Mouse (Mus musculus): ENCODE data around the gene Tmem63c. TPM values are rescaled to one million over a fixed set of nuclear protein-coding genes. Genes with fewer than 3 reads are reported as not detected.

The Tmem63c gene
- polyA plus RNA-seq (2016; fragmentation: Nextera tagmentation; extraction: Ambion mirVana): 0.18 TPM in 1 of 2 replicates, not detected in the other

- Histone ChIP-seq H3K27ac (no peak within 1 kb of the TSS), H3K4me2 (no peak within 1 kb of the TSS), H3K27me3 (peaks cover 16% of the 10 kb centered on the region), H3K9ac (replicated peaks) (no peak within 1 kb of the TSS), H3K36me3 (no peaks in the 10 kb centered on the region), H3K4me3 (replicated peaks) (no peak within 1 kb of the TSS), H3K9me3 (no peaks in the 10 kb centered on the region), H3K4me1 (replicated peaks) (no peaks in the 10 kb centered on the region)
- ATAC-seq (ENCODE audit: insufficient number of reproducible peaks, insufficient read depth, low FRiP score, low TSS enrichment, low read depth): no peak
- 80% methylated on average over 6 of the region's 6 CpGs for whole genome bisulfite sequencing
Observed at GRCm38 (mm10) chr12:87021040-87021439, at the start of gene Tmem63c. Gene Tmem63c, plus strand, starts transcription at chr12:87021340.

GRCm38 (mm10) chr12:86973216-86973615 is 47.9 kb upstream of the Tmem63c start:
- peak; percentile 60; the same call in 1 of the 2 replicates for ATAC-seq (ENCODE audit: insufficient number of reproducible peaks, insufficient read depth, low FRiP score, low TSS enrichment, low read depth)

GRCm38 (mm10) chr12:86973706-86974105 is 47.4 kb upstream of the Tmem63c start:
- H3K4me1 ChIP-seq (replicated peaks): peaks cover 34% of the 10 kb centered on the region
- H3K27ac ChIP-seq: no peak overlapping the region
- H3K4me3 ChIP-seq (replicated peaks): no peak overlapping the region
- 31% methylated on average over 8 of the region's 8 CpGs for WGBS
- no peak overlapping the region for H3K4me2 ChIP-seq
- no peaks in the 10 kb centered on the region for H3K9me3 ChIP-seq
- no peaks in the 10 kb centered on the region for H3K36me3 ChIP-seq
- ATAC-seq (ENCODE audit: insufficient number of reproducible peaks, insufficient read depth, low FRiP score, low TSS enrichment, low read depth): peak; percentile 29; the same call in 1 of the 2 replicates
- H3K9ac ChIP-seq (replicated peaks): no peak overlapping the region
- H3K27me3 ChIP-seq: peaks cover 33% of the 10 kb centered on the region

More at GRCm38 (mm10) chr12:86973216-86973615, 47.9 kb upstream of the Tmem63c start:
- H3K9me3 ChIP-seq: no peaks in the 10 kb centered on the region
- H3K4me2 ChIP-seq: no peak overlapping the region
- H3K27ac ChIP-seq: no peak overlapping the region; the same call in 1 of the 2 replicates
- peaks cover 34% of the 10 kb centered on the region for H3K4me1 ChIP-seq (replicated peaks)
- H3K4me3 ChIP-seq (replicated peaks): no peak overlapping the region
- H3K27me3 ChIP-seq: peaks cover 28% of the 10 kb centered on the region
- whole genome bisulfite sequencing: 25% methylated on average over 7 of the region's 7 CpGs
- no peaks in the 10 kb centered on the region for H3K36me3 ChIP-seq
- H3K9ac ChIP-seq (replicated peaks): no peak overlapping the region

GRCm38 (mm10) chr12:86974387-86975288 is 46.5 kb upstream of the Tmem63c start:
- peak overlapping the region; percentile 53 for H3K9ac ChIP-seq (replicated peaks)
- peak; percentile 49; the same call in 1 of the 2 replicates for ATAC-seq (ENCODE audit: insufficient number of reproducible peaks, insufficient read depth, low FRiP score, low TSS enrichment, low read depth)
- 9% methylated on average over 40 of the region's 40 CpGs for WGBS
- no peaks in the 10 kb centered on the region for H3K36me3 ChIP-seq
- H3K27me3 ChIP-seq: peaks cover 39% of the 10 kb centered on the region
- H3K9me3 ChIP-seq: no peaks in the 10 kb centered on the region
- peaks cover 34% of the 10 kb centered on the region for H3K4me1 ChIP-seq (replicated peaks)
- H3K27ac ChIP-seq: no peak overlapping the region
- H3K4me3 ChIP-seq (replicated peaks): peak overlapping the region; percentile 29
- H3K4me2 ChIP-seq: peak overlapping the region; percentile 58

- Histone ChIP-seq H3K36me3 (no peaks in the 10 kb centered on the region), H3K4me3 (replicated peaks) (no peak overlapping the region), H3K4me1 (replicated peaks) (peaks cover 34% of the 10 kb centered on the region), H3K9ac (replicated peaks) (no peak overlapping the region), H3K27ac (no peak overlapping the region), H3K27me3 (peaks cover 50% of the 10 kb centered on the region), H3K4me2 (no peak overlapping the region), H3K9me3 (no peaks in the 10 kb centered on the region)
- WGBS: 65% methylated on average over 10 of the region's 10 CpGs
- no peak for ATAC-seq (ENCODE audit: insufficient number of reproducible peaks, insufficient read depth, low FRiP score, low TSS enrichment, low read depth)
Observed at GRCm38 (mm10) chr12:86975761-86976160, 45.4 kb upstream of the Tmem63c start.

GRCm38 (mm10) chr12:86976511-86977168 is 44.5 kb upstream of the Tmem63c start:
- H3K4me1 ChIP-seq (replicated peaks): peaks cover 34% of the 10 kb centered on the region
- no peak overlapping the region for H3K27ac ChIP-seq
- no peaks in the 10 kb centered on the region for H3K9me3 ChIP-seq
- H3K27me3 ChIP-seq: peaks cover 59% of the 10 kb centered on the region
- H3K4me2 ChIP-seq: no peak overlapping the region
- no peak overlapping the region for H3K9ac ChIP-seq (replicated peaks)
- no peaks in the 10 kb centered on the region for H3K36me3 ChIP-seq
- ATAC-seq (ENCODE audit: insufficient number of reproducible peaks, insufficient read depth, low FRiP score, low TSS enrichment, low read depth): no peak
- 61% methylated on average over 6 of the region's 6 CpGs for WGBS
- no peak overlapping the region for H3K4me3 ChIP-seq (replicated peaks)

GRCm38 (mm10) chr12:86977833-86978232 is 43.3 kb upstream of the Tmem63c start:
- H3K4me2 ChIP-seq: no peak overlapping the region
- no peak overlapping the region for H3K27ac ChIP-seq
- H3K9ac ChIP-seq (replicated peaks): no peak overlapping the region
- peaks cover 31% of the 10 kb centered on the region for H3K4me1 ChIP-seq (replicated peaks)
- H3K9me3 ChIP-seq: no peaks in the 10 kb centered on the region
- peaks cover 70% of the 10 kb centered on the region for H3K27me3 ChIP-seq
- no peaks in the 10 kb centered on the region for H3K36me3 ChIP-seq
- H3K4me3 ChIP-seq (replicated peaks): no peak overlapping the region
- ATAC-seq (ENCODE audit: insufficient number of reproducible peaks, insufficient read depth, low FRiP score, low TSS enrichment, low read depth): no peak
- WGBS: 20% methylated on average over 15 of the region's 15 CpGs

GRCm38 (mm10) chr12:86981180-86981579 is 40.0 kb upstream of the Tmem63c start:
- H3K27ac ChIP-seq: no peak overlapping the region
- H3K4me1 ChIP-seq (replicated peaks): 0 out of 2 replicates have a peak, but pooled peaks cover 8% of the 10 kb centered on the region
- no peak overlapping the region for H3K4me3 ChIP-seq (replicated peaks)
- no peaks in the 10 kb centered on the region for H3K36me3 ChIP-seq
- H3K9ac ChIP-seq (replicated peaks): no peak overlapping the region
- H3K4me2 ChIP-seq: no peak overlapping the region
- WGBS: 27% methylated on average over 9 of the region's 9 CpGs
- no peaks in the 10 kb centered on the region for H3K9me3 ChIP-seq
- no peak for ATAC-seq (ENCODE audit: insufficient number of reproducible peaks, insufficient read depth, low FRiP score, low TSS enrichment, low read depth)
- H3K27me3 ChIP-seq: peaks cover 94% of the 10 kb centered on the region

- Histone ChIP-seq H3K4me3 (replicated peaks) (no peak overlapping the region), H3K36me3 (no peaks in the 10 kb centered on the region), H3K4me2 (0 out of 2 replicates have a peak overlapping the region, but pooled peaks have one; percentile 13), H3K9ac (replicated peaks) (no peak overlapping the region), H3K9me3 (no peaks in the 10 kb centered on the region), H3K27ac (no peak overlapping the region), H3K27me3 (peaks cover 96% of the 10 kb centered on the region), H3K4me1 (replicated peaks) (0 out of 2 replicates have a peak, but pooled peaks cover 3% of the 10 kb centered on the region)
- no peak; the same call in 1 of the 2 replicates for ATAC-seq (ENCODE audit: insufficient number of reproducible peaks, insufficient read depth, low FRiP score, low TSS enrichment, low read depth)
- WGBS: 4% methylated on average over 28 of the region's 28 CpGs
Observed at GRCm38 (mm10) chr12:86983470-86984193, 37.5 kb upstream of the Tmem63c start.

- H3K27me3 ChIP-seq: peaks cover 96% of the 10 kb centered on the region
Observed at GRCm38 (mm10) chr12:86984194-86984555, 37.0 kb upstream of the Tmem63c start.

More at GRCm38 (mm10) chr12:86984194-86984555, 37.0 kb upstream of the Tmem63c start:
- Histone ChIP-seq H3K9ac (replicated peaks) (no peak overlapping the region), H3K36me3 (no peaks in the 10 kb centered on the region), H3K9me3 (no peaks in the 10 kb centered on the region), H3K4me3 (replicated peaks) (no peak overlapping the region), H3K27ac (no peak overlapping the region), H3K4me2 (no peak overlapping the region), H3K4me1 (replicated peaks) (0 out of 2 replicates have a peak, but pooled peaks cover 3% of the 10 kb centered on the region)
- 12% methylated on average over 6 of the region's 6 CpGs for WGBS
- ATAC-seq (ENCODE audit: insufficient number of reproducible peaks, insufficient read depth, low FRiP score, low TSS enrichment, low read depth): no peak

All from limb, embryonic 12.5 days (tissue).